Mouse (Mus musculus) liver, embryonic 14.5 days (tissue): ENCODE results near the gene Gm2042.
"Not testable (repeated sequence)": the region's sequence is repeated elsewhere in the genome, so short reads cannot be mapped to it uniquely, and the experiment has no call there.

Source experiments
- CTCF ChIP-seq: IDR thresholded peaks from 2 replicates; pipeline ENCODE4 v1.5.1; 2016; ENCODE audit warnings: antibody characterized with exemption, low read depth, control low read depth
- EP300 ChIP-seq: IDR thresholded peaks from 2 replicates; pipeline ENCODE4 v1.6.1; 2016; ENCODE audit warnings: antibody characterized with exemption, low read depth

DNA sequence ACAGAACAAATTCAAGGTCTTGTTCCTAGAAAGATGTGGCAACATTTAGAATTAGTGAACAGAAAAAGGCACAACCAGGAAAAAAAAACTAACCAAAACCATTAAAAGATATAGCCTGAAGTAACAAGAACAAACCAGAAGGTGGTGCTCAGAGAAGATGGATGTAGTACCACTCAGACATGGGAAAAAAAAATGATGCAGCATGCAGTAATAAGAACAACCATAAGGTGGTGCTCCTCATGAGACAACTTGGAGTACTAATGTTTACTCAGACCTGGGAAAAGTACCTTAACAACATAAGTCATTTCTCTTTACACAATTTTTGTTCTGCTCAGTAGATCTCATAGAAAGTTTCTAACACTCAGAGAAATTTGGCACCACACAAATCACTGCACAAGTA is 30.1 kb downstream of the Gm2042 start:
- TF ChIP-seq CTCF, EP300: not testable (repeated sequence)
